15 mouse cellular contexts compared by ENCODE assay signal in the genomic region with DNA sequence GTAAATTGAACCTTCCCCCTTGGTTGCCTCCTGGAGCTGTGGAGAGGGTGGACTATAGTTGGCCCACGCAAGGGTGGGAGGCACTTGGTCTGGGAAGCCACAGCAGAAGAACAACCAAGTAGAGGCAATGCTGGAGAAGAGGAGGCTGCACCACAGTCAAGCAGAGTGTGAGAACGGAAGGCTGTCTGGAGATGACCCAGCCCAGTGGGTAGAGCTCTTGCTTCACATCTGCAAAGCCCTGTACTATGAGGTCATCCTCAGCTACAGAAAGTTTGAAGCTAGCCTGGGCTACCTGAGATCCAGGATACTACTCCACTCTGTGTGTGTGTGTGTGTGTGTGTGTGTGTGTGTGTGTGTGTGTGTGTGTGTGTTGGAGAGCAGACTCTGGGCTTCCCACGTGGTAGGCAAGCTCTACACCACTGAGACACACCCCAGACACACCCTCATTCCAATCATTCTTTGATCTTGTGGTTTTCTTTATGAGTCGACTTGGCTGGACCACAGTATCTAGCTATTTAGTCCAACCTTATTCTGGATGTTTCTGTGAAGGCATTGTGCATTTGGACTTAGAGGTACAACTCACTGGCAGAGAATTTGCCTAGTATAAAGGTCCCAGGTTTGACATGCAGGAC.
A peak's percentile ranks its signal among the peaks of the same experiment; 100 is the strongest.
DNase-seq lines count a peak whose midpoint lies in the region; ATAC-seq and TF ChIP-seq lines count a peak whose summit lies in the region.
"Had no signal": no experiment of that assay in that cellular context is flagged by ENCODE, and none has a peak within 500 bp of the region (broad histone marks: within the 10 kb centered on the region; RNA-seq: fewer than 3 reads in every experiment).

No protein-coding gene starts in this region.

- no peaks in the 10 kb centered on the region for H3K36me3 ChIP-seq in ES-Bruce4 (ENCODE audit: control insufficient read depth, insufficient read depth, low read length, poor library complexity, severe bottlenecking)
- H3K36me3 ChIP-seq: limb, embryonic 15.5 days had no signal

- peak; percentile 58 for DNase-seq in 416B (ENCODE audit: low read depth)
- no peak for DNase-seq in embryo, embryonic 10 days (ENCODE audit: low spot score)
- DNase-seq in gastrocnemius, postnatal 14 days, result no peak
- DNase-seq in B cell, adult 2 months, result no peak
- DNase-seq: cerebellum, adult 11 months; heart, adult 2 months; heart, postnatal 14 days; kidney, postnatal 25 days; right cerebral cortex, postnatal 4 days had no signal

- no peak overlapping the region for H3K4me3 ChIP-seq in ES-Bruce4 (ENCODE audit: low read depth, low read length)
- H3K4me3 ChIP-seq: heart, adult 2 months; left cerebral cortex, adult 2 months; limb, embryonic 15.5 days; megakaryocyte, embryonic 14.5 days had no signal

- peak overlapping the region; percentile 99 for H3K27ac ChIP-seq in ES-Bruce4 (ENCODE audit: insufficient read depth, low read length)
- H3K27ac ChIP-seq: heart, adult 2 months; left cerebral cortex, adult 2 months; limb, embryonic 15.5 days had no signal

- ATAC-seq in granulocyte monocyte progenitor cell, adult 5-6 weeks (replicated peaks; ENCODE audit: poor library complexity, severe bottlenecking), result peak; percentile 44; the same call in 1 of the 2 replicates
- peak; percentile 47; the same call in 1 of the 2 replicates for ATAC-seq in megakaryocyte, adult 5-6 weeks (ENCODE audit: poor library complexity, severe bottlenecking)

- peak; percentile 95 for TF ChIP-seq EP300 in ES-Bruce4 (IDR thresholded peaks at IDR 0.05; ENCODE audit: insufficient read depth, low read depth, low read length)

- TF ChIP-seq POLR2A in ES-Bruce4 (IDR thresholded peaks at IDR 0.05; ENCODE audit: insufficient read depth, low read length), result no peak

- intact Hi-C loops in gastrocnemius, postnatal 14 days (cut with DNase I; ENCODE audit: low total_unique reads), result no loop called here

- peaks cover 28% of the 10 kb centered on the region for H3K4me1 ChIP-seq in ES-Bruce4 (ENCODE audit: control insufficient read depth, insufficient read depth, low read length)

- H3K27me3 ChIP-seq in ES-Bruce4 (ENCODE audit: control insufficient read depth, insufficient read depth, low read length, poor library complexity, severe bottlenecking), result no peaks in the 10 kb centered on the region
- H3K27me3 ChIP-seq: limb, embryonic 15.5 days had no signal

- H3K9me3 ChIP-seq in ES-Bruce4 (replicated peaks; ENCODE audit: control insufficient read depth, insufficient read depth, low read length, poor library complexity, severe bottlenecking), result no peaks in the 10 kb centered on the region
- H3K9me3 ChIP-seq: limb, embryonic 15.5 days; megakaryocyte, embryonic 14.5 days had no signal

- no peak overlapping the region for H3K9ac ChIP-seq in ES-Bruce4 (ENCODE audit: low read depth, poor library complexity, severe bottlenecking)
- H3K9ac ChIP-seq: limb, embryonic 15.5 days had no signal

- TF ChIP-seq CTCF in ES-Bruce4 (IDR thresholded peaks at IDR 0.05; ENCODE audit: low read depth, low read length), result no peak
